Mouse (Mus musculus) olfactory bulb, adult 2 months (tissue): ENCODE data around the gene Specc1l. TPM values are rescaled to one million over a fixed set of nuclear protein-coding genes. Genes with fewer than 3 reads are reported as not detected.
A peak's percentile ranks its signal among the peaks of the same experiment; 100 is the strongest.
"Not testable (repeated sequence)": the region's sequence is repeated elsewhere in the genome, so short reads cannot be mapped to it uniquely, and the experiment has no call there.

Experiments used
- H3K27ac ChIP-seq: fragments of 200-500 bp; 2 replicates; pipeline ENCODE4 v1.5.1; 2012; ENCODE audit warnings: low read depth, low read length; ENCODE audit not compliant: insufficient read depth
- H3K4me1 ChIP-seq: fragments of 200-500 bp; 2 replicates; pipeline ENCODE4 v1.6.1; 2012; ENCODE audit warnings: low read length; ENCODE audit not compliant: control insufficient read depth, insufficient read depth
- H3K4me3 ChIP-seq: fragments of 200-500 bp; 2 replicates; pipeline ENCODE4 v1.5.1; 2012; ENCODE audit warnings: mild to moderate bottlenecking, low read depth, low read length, moderate library complexity; ENCODE audit not compliant: insufficient read depth
- CTCF ChIP-seq: fragments of 200-500 bp; IDR thresholded peaks from 2 replicates; pipeline ENCODE4 v1.5.1; 2012; ENCODE audit warnings: low read depth, mild to moderate bottlenecking, low read length, moderate library complexity; ENCODE audit not compliant: insufficient read depth
- POLR2A ChIP-seq: fragments of 200-500 bp; IDR thresholded peaks from 2 replicates; pipeline ENCODE4 v1.6.1; 2012; ENCODE audit warnings: mild to moderate bottlenecking, low read depth, low read length, moderate library complexity; ENCODE audit not compliant: insufficient read depth
- WGBS: fragments of 180-500 bp; shearing (Covaris S2); methylation state at CpG from one replicate; pipeline ENCODE4 v1.1.7; 2018; 5-methylcytosine and 5-hydroxymethylcytosine counted together
- polyA plus RNA-seq: library from polyadenylated mRNA; stranded (reverse); fragments of >200 nt; gene quantifications from 2 replicates; pipeline ENCODE4 v1.2.4, GENCODE M21; 2012; ENCODE audit warnings: low replicate concordance; ENCODE audit not compliant: missing spikeins, insufficient read depth, insufficient read length

The Specc1l gene
- polyA plus RNA-seq, 1 experiment, result not detected

DNA sequence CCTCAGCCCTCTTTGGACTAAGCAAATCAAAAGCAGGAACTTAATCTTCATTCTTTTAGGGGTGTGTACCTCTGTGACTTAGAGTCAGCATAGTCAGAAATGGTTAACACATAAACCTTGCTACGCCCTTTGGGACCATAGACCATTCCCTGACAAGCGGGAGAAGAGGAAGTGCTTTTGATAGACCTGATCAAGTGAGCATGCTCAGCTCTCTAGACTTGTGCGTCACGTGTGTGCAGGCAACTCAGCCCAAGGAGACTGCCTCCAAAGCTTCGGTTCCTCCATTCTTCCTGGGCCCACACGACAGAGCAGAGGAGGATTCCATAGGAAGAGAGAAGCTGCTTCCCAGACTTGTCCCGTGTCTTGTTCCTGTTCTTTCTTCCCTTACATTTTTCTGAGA, 76.7 kb downstream of the Specc1l start:
- no peak overlapping the region for H3K4me3 ChIP-seq
- TF ChIP-seq CTCF (no peak), POLR2A (no peak)
- no peaks in the 10 kb centered on the region for H3K4me1 ChIP-seq
- WGBS, result 78% methylated on average over 7 of the region's 7 CpGs
- no peak overlapping the region for H3K27ac ChIP-seq

DNA sequence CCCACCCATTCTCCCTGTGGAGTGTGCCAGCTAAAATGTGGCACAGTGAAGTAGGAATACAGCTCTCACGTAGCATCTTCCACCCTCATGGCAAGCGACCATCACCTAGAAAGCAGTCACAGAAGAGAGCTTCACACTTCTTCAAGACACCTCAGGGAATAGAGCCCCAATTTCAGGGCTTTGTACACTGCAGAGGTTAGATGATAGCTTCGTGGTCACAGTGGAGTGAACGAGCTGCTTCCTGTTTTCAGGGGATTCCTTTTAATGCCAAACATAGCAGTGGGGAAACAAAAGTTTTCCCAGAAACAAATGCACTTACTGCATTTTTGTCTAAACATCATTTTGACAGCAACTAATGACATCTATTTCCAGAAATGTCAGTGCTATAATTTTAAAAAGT, 77.5 kb downstream of the Specc1l start:
- WGBS, result 75% methylated on average over 4 of the region's 4 CpGs
- TF ChIP-seq POLR2A, result no peak
- Histone ChIP-seq H3K4me1 (no peaks in the 10 kb centered on the region), H3K4me3 (no peak overlapping the region), H3K27ac (no peak overlapping the region)

DNA sequence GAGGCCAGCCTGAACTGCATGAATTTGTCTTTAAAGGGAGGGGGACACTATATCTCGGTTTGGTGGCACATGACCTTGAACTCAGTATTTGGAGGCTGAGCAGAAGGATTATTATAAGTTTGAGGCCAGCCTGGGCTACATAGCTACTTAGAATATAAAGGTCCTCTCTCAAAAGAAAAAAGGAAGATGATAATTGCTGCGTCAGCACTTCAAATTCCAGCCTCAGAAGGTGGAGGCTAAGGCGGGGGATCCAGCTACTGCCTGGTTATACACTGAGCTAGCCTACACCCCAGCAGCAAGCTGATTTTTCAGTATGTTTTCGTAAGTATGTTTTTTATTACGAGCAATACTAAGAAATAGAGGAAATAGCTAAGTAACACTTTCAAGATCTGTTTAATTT, 78.8 kb downstream of the Specc1l start:
- H3K27ac ChIP-seq, result no peak overlapping the region
- 90% methylated on average over 5 of the region's 5 CpGs for WGBS
- H3K4me3 ChIP-seq, result no peak overlapping the region
- no peaks in the 10 kb centered on the region for H3K4me1 ChIP-seq
- no peak for TF ChIP-seq POLR2A

DNA sequence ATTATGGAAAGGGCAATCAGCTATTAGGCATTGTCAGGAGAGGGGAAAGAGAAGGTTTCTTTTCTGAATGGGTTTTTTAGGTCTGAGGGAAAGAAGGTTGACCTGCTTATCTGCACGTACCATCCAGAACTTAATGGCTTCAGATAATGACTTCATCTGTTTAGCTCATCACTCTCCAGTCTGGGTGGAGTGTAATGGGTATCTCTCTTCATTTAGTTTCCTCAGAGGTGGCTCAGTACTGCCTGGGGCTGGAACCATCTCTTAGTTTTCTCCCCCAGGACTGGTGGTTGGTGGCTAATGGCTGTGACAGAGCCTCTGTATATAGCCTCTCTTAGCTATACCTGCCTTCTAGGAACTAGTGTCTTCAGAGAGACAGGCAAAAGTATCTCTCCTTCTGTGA, 79.5 kb downstream of the Specc1l start:
- Histone ChIP-seq H3K4me3 (no peak overlapping the region), H3K27ac (no peak overlapping the region), H3K4me1 (no peaks in the 10 kb centered on the region)
- TF ChIP-seq POLR2A (no peak), CTCF (no peak)
- 100% methylated on average over 1 of the region's 1 CpGs for WGBS

DNA sequence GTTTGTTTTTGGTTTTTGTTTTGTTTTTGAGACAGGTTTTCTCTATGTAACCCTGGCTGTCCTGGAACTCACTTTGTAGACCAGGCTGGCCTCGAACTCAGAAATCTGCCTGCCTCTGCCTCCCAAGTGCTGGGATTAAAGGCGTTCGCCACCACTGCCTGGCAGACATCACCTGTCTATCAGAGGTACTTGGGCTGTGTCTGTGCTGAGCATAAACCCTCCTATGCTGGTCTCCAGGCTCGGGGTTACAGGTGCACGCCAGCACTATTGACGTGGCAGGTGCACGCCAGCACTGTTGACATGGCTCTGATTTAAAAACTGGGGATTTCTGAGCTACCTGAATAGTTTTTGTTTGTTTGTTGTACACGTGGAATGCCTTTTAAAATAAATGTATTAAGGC, 80.3 kb downstream of the Specc1l start:
- WGBS, result 95% methylated on average over 8 of the region's 8 CpGs
- not testable (repeated sequence) for H3K4me1 ChIP-seq, H3K27ac ChIP-seq, H3K4me3 ChIP-seq

DNA sequence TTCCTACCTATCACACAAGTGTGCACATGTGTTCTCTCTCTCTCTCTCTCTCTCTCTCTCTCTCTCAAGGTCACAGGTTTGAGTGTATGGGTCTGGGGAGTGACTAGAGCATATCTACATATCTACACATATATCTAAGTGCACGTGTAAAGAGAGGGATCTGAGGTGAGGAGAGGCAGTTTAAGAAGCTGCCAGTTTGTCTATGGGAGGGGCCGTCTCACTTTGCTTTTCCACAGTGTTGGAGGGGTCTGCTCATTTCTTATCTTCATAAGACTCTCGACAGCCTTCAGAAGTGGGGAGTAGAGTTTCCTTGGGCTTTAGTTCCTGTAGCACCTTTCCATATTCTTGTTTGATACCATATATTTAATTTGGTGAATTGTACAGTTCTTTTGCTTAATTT, 81.4 kb downstream of the Specc1l start:
- WGBS, result 91% methylated on average over 3 of the region's 3 CpGs
- Histone ChIP-seq H3K4me1 (no peaks in the 10 kb centered on the region), H3K27ac (no peak overlapping the region), H3K4me3 (no peak overlapping the region)
- no peak for TF ChIP-seq POLR2A
- no peak for TF ChIP-seq CTCF

DNA sequence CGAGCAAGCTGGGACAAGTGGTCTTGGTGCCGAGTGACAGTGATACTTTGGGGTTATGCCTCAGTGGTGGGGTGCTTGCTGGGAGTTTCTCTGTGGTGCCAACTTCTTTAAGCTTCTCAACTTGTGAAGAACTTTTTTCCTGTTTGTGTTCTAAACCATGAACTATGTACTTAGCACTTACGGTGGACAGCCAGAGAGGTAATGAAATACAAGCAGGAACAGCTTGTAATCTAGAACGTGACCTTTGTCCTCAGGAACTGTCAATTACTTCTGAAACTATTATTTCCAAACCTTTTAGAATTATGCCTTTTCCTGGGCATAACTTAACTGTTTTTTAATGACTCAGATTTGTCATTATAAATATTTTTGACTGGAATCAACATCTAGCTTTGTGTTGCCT, 82.5 kb downstream of the Specc1l start:
- no peak for TF ChIP-seq CTCF
- TF ChIP-seq POLR2A, result no peak
- Histone ChIP-seq H3K4me3 (no peak overlapping the region), H3K27ac (no peak overlapping the region), H3K4me1 (no peaks in the 10 kb centered on the region)
- 82% methylated on average over 4 of the region's 4 CpGs for WGBS

DNA sequence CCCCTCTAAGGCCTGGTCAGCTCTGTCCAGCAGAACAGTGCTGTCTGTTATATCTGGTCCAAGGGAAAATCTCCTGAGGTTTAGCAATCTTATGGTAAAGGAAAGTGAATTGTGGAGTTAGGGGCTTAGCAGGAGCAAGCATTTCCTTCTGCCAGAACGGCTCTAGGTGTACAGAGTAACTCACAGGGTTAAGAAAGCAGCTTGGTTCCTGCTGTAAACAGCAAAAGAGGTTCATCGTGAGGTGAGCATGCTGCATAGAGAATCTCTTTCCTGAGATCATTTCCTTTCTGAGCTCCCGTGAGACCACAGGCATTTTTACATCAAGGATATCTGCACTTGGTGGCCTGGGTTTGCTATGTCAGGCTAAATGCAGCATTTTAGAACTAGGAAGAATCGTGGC, 83.1 kb downstream of the Specc1l start:
- Histone ChIP-seq H3K4me1 (no peaks in the 10 kb centered on the region), H3K27ac (no peak overlapping the region), H3K4me3 (no peak overlapping the region)
- WGBS, result 79% methylated on average over 4 of the region's 4 CpGs
- TF ChIP-seq POLR2A (no peak), CTCF (no peak)

DNA sequence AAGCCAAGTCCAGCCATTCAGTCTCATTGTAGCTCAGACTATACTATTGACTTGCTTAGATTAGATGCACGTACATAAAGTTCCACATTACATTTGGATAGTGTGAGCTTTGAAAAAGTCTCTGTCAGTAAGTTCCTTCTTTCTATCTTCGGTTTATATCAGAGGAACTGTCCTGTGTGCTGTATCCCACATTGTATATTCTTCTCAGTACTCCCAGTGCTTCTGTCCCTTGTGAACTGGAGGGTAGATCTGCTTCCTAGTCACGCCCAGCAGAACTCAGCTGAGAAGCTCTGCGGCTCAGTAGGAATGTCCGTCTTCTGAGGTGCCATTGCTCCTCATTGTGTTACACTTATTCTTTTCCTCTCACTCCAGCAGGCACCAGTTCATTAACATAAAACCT, 86.7 kb downstream of the Specc1l start:
- Histone ChIP-seq H3K4me3 (no peak overlapping the region), H3K4me1 (peaks cover 3% of the 10 kb centered on the region), H3K27ac (0 out of 2 replicates have a peak overlapping the region, but pooled peaks have one; percentile 5)
- TF ChIP-seq POLR2A, result no peak
- TF ChIP-seq CTCF, result no peak
- WGBS, result 80% methylated on average over 5 of the region's 5 CpGs

DNA sequence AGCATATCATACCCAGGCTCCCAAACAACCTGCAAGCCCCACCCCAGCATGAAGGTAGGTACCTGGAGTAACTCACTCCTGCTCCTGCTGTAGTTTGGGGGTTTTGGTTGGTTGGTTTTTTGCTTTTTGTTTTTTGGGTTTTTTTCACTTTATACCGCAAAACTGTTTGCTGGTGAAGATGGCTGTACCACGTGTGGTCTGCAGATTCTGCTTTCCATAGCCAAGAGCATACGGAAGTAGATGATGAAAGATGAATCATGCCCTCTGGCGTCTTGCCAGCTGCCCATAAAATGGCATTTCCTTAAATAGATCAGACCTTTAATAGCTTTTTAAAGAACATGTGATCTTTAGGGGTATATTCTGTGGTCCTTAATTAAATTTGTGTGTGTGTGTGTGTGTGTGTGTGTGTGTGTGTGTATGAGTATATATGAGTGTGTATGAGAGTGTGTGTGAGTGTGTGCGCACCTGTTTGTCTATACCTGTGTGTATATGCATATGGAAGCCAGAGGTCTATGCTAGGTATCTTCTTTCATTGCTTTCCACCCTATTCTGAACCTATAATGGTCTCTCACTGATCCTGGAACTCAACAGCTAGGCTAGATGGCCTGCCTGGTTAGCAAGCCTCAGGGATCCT, 88.0 kb downstream of the Specc1l start:
- Histone ChIP-seq H3K27ac (no peak overlapping the region), H3K4me1 (peaks cover 13% of the 10 kb centered on the region), H3K4me3 (no peak overlapping the region)
- TF ChIP-seq POLR2A, result no peak
- TF ChIP-seq CTCF, result no peak
- 37% methylated on average over 5 of the region's 5 CpGs for WGBS
